Mouse (Mus musculus) kidney, adult 2 months (tissue): Measurements from ENCODE around the gene Kbtbd7.
"Not testable (repeated sequence)": the region's sequence is repeated elsewhere in the genome, so short reads cannot be mapped to it uniquely, and the experiment has no call there.

Experiments
- CTCF ChIP-seq: fragments of 200-500 bp; conservative IDR thresholded peaks from 2 replicates; pipeline ENCODE4 v1.5.1; 2011; ENCODE audit warnings: low read depth, mild to moderate bottlenecking, control low read depth, low read length, moderate library complexity, mixed read lengths; ENCODE audit not compliant: insufficient read depth, insufficient read length
- POLR2A ChIP-seq: fragments of 200-500 bp; IDR thresholded peaks from one replicate; pipeline ENCODE4 v1.6.1; 2011; ENCODE audit warnings: low read depth, low read length, control low read depth

DNA sequence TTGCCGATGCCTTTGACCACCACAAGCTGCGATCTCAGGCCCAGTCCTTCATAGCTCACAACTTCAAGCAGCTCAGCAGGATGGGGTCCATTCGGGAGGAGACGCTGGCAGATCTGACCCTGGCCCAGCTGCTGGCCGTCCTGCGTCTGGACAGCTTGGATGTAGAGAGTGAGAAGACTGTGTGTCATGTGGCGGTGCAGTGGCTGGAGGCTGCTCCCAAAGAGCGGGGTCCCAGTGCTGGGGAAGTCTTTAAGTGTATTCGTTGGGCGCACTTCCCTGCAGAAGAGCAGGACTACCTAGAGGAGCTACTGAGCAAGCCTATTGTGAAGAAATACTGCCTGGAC lies 26.3 kb downstream of the Kbtbd7 start:
- TF ChIP-seq CTCF, POLR2A: not testable (repeated sequence)
